16 mouse cellular contexts compared by ENCODE assay signal in the genomic region with DNA sequence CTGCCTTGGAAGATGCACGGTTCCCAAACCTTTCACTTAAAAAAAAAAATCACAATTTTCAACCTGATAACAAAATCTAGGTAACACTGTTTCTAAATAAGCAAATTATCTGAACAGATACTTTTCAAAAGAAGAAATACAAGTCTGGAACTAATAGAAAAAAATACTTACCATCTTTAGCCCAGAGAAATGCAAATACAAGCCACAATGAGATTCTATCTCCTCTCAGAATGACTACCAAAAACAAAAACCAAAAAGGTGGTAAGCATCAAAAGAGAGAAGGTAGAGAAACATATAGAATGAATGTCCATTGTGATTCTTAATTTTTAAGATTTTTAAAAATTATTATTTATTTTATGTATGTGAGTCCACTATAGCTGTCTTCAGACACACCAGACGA.
"Had no signal": no experiment of that assay in that cellular context is flagged by ENCODE, and none has a peak within 500 bp of the region (broad histone marks: within the 10 kb centered on the region; RNA-seq: fewer than 3 reads in every experiment).

No protein-coding gene starts in this region.

- H3K9ac ChIP-seq: neural tube, embryonic 13.5 days; neural tube, embryonic 15.5 days; stomach, embryonic 15.5 days had no signal

- H3K27ac ChIP-seq: neural tube, embryonic 13.5 days; neural tube, embryonic 15.5 days; stomach, embryonic 15.5 days; stomach, postnatal 0 days had no signal

- DNase-seq: retina, postnatal 1 day; right cerebral cortex, adult 18-20 months; right cerebral cortex, postnatal 14 days; right cerebral cortex, postnatal 25 days; right cerebral cortex, postnatal 4 days; spleen, adult 18-20 months; thymus, adult 18-20 months; thymus, adult 2 months; thymus, postnatal 14 days; thymus, postnatal 25 days; thymus, postnatal 36 days; thymus, postnatal 4 days had no signal

- H3K4me3 ChIP-seq: neural tube, embryonic 13.5 days; neural tube, embryonic 15.5 days; stomach, embryonic 15.5 days had no signal

- H3K27me3 ChIP-seq: neural tube, embryonic 13.5 days; neural tube, embryonic 15.5 days; stomach, embryonic 15.5 days had no signal

- H3K4me1 ChIP-seq: neural tube, embryonic 13.5 days; neural tube, embryonic 15.5 days had no signal

- H3K36me3 ChIP-seq: neural tube, embryonic 13.5 days; neural tube, embryonic 15.5 days; stomach, embryonic 15.5 days had no signal

- H3K4me2 ChIP-seq: neural tube, embryonic 13.5 days; neural tube, embryonic 15.5 days; stomach, embryonic 15.5 days had no signal

- H3K9me3 ChIP-seq: neural tube, embryonic 13.5 days; neural tube, embryonic 15.5 days; stomach, embryonic 15.5 days had no signal
